Mouse (Mus musculus): ENCODE results near the gene Wdr18. TPM values are rescaled to one million over a fixed set of nuclear protein-coding genes. Genes with fewer than 3 reads are reported as not detected.

Wdr18 gene
- total RNA-seq, 2 experiments from 2014 or later, result 22.7 to 23.4 TPM

GRCm38 (mm10) chr10:79974087-79974486 is 14.1 kb downstream of the Wdr18 start:
- no peak for DNase-seq
- intact Hi-C loops (cut with DNase I), result no loop called here

- intact Hi-C loops (cut with DNase I), result no loop called here
- DNase-seq, result no peak
These were observed 14.7 kb downstream of the Wdr18 start for GRCm38 (mm10) chr10:79974668-79975067.

GRCm38 (mm10) chr10:79976071-79976721 is 16.2 kb downstream of the Wdr18 start:
- intact Hi-C loops (cut with DNase I), result no loop called here
- no peak for DNase-seq

- DNase-seq, result no peak
- intact Hi-C loops (cut with DNase I), result no loop called here
These were observed 16.8 kb downstream of the Wdr18 start for GRCm38 (mm10) chr10:79976722-79977107.

GRCm38 (mm10) chr10:79977324-79977723 is 17.4 kb downstream of the Wdr18 start:
- intact Hi-C loops (cut with DNase I), result no loop called here
- no peak for DNase-seq

- intact Hi-C loops (cut with DNase I), result no loop called here
- DNase-seq, result no peak
These were observed 18.1 kb downstream of the Wdr18 start for GRCm38 (mm10) chr10:79978061-79978460.

- intact Hi-C loops (cut with DNase I), result no loop called here
- peak in 1 of 2 experiments; percentile 62 for DNase-seq
These were observed 19.6 kb downstream of the Wdr18 start for GRCm38 (mm10) chr10:79979401-79980155.

- no peak for DNase-seq
- intact Hi-C loops (cut with DNase I), result loop anchor here (2.0 kb wide), 1 partner anchor 22 kb away; the partner anchor contains the start of gene Wdr18
These were observed 23.3 kb downstream of the Wdr18 start for GRCm38 (mm10) chr10:79983205-79983604.

GRCm38 (mm10) chr10:79983670-79984069 is 23.7 kb downstream of the Wdr18 start:
- intact Hi-C loops (cut with DNase I), result loop anchor here (2.0 kb wide), 1 partner anchor 23 kb away; the partner anchor contains the start of gene Wdr18
- DNase-seq, result peak; percentile 59 to 76

- intact Hi-C loops (cut with DNase I), result no loop called here
These were observed 24.4 kb downstream of the Wdr18 start, which contains the start of gene Tmem259 for GRCm38 (mm10) chr10:79984195-79984816. Tmem259 (minus strand) TSS chr10:79984330.

GRCm38 (mm10) chr10:79984871-79985270 is 24.9 kb downstream of the Wdr18 start:
- DNase-seq, result peak; percentile 97 to 98
- intact Hi-C loops (cut with DNase I), result loop anchor here (5.0 kb wide), 2 partner anchors 67 to 157 kb away; partner anchors contain the start of gene Cbarp

More at GRCm38 (mm10) chr10:79984195-79984816, 24.4 kb downstream of the Wdr18 start, which contains the start of gene Tmem259:
- peak; percentile 90 to 91 for DNase-seq

- intact Hi-C loops (cut with DNase I), result loop anchor here (5.0 kb wide), 2 partner anchors 67 to 157 kb away; partner anchors contain the start of gene Cbarp
- DNase-seq, result peak; percentile 77 to 79
These were observed 25.6 kb downstream of the Wdr18 start for GRCm38 (mm10) chr10:79985334-79986231.

GRCm38 (mm10) chr10:79986232-79986878 is 26.4 kb downstream of the Wdr18 start:
- DNase-seq, result peak; percentile 65 to 75
- intact Hi-C loops (cut with DNase I), result loop anchor here (5.0 kb wide), 2 partner anchors 66 to 156 kb away; partner anchors contain the start of gene Cbarp

GRCm38 (mm10) chr10:79986963-79987362 is 27.0 kb downstream of the Wdr18 start:
- DNase-seq, result peak; percentile 90 to 95
- intact Hi-C loops (cut with DNase I), result loop anchor here (5.0 kb wide), 2 partner anchors 65 to 155 kb away; partner anchors contain the start of gene Cbarp

GRCm38 (mm10) chr10:79987771-79988505 is 28.0 kb downstream of the Wdr18 start:
- no peak for DNase-seq
- intact Hi-C loops (cut with DNase I), result loop anchor here (2.0 to 5.0 kb wide), 4 partner anchors 47 to 154 kb away; partner anchors contain the start of genes Cbarp and Stk11

- intact Hi-C loops (cut with DNase I), result loop anchor here (2.0 to 5.0 kb wide), 4 partner anchors 46 to 154 kb away; partner anchors contain the start of genes Cbarp and Stk11
- DNase-seq, result peak; percentile 76 to 77
These were observed 28.7 kb downstream of the Wdr18 start, which contains the start of gene Cnn2 for GRCm38 (mm10) chr10:79988506-79989271. Cnn2 (plus strand) TSS chr10:79988584.

GRCm38 (mm10) chr10:79989272-79989786 is 29.4 kb downstream of the Wdr18 start:
- intact Hi-C loops (cut with DNase I), result loop anchor here (2.0 to 5.0 kb wide), 4 partner anchors 45 to 153 kb away; partner anchors contain the start of genes Cbarp and Stk11
- DNase-seq, result no peak
